Mouse (Mus musculus): Measurements from ENCODE around the gene Rpl27. TPM values are rescaled to one million over a fixed set of nuclear protein-coding genes. Genes with fewer than 3 reads are reported as not detected.
"Not testable (repeated sequence)": the region's sequence is repeated elsewhere in the genome, so short reads cannot be mapped to it uniquely, and the experiment has no call there.

Rpl27 gene
- polyA plus RNA-seq, 1 experiment from 2014 or later = 251 TPM

DNA sequence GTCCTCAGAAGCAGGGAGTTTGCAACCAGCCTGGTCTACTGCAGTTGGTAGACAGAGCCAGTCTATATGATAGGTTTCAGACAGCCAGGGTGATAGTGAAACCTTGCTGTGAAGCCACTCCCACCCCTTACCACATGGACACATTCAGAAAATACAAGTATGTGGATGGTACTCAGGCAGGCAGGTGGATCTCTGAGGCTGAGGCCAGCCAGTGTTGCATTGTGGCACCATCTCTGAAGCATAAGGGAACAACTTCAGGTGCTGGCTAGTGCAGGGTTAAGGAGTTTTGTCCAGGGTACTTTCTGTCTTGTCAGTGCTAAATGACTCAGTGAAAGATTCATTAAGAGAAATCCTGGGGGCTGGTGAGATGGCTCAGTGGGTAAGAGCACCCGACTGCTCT, 4.2 kb downstream of the Rpl27 start:
- no peak for TF ChIP-seq EP300 (IDR thresholded peaks at IDR 0.05)
- no peak for TF ChIP-seq CTCF (IDR thresholded peaks at IDR 0.05)

DNA sequence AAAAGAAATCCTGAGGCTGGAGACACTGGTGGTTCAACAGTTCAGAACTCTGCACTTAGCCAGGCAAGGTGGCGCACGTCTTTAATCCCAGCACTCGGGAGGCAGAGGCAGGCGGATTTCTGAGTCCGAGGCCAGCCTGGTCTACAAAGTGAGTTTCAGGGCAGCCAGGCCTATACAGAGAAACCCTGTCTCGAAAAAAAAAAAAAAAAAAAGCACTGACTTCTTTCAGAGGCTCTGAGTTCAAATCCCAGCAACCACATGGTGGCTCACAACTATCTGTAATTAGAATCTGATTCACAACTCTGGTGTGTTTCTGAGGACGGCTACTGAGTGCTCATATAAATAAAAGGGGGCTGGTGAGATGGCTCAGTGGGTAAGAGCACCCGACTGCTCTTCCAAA, 4.8 kb downstream of the Rpl27 start:
- not testable (repeated sequence) for H3K27me3 ChIP-seq (replicated peaks; ENCODE audit: insufficient read depth, low read length); H3K4me3 ChIP-seq (ENCODE audit: low read depth, low read length); H3K9ac ChIP-seq (replicated peaks; ENCODE audit: low read depth); H3K4me1 ChIP-seq (ENCODE audit: insufficient read depth, low read depth, low read length); H3K9me3 ChIP-seq (ENCODE audit: low read length); H3K27ac ChIP-seq (ENCODE audit: low read length); ATAC-seq; H3K4me2 ChIP-seq (replicated peaks; ENCODE audit: low read depth, low read length); DNase-seq (ENCODE audit: low spot score)
- WGBS = 89% methylated on average over 8 of the region's 8 CpGs
- H3K36me3 ChIP-seq (ENCODE audit: insufficient read depth, low read length) = peaks cover 14% of the 10 kb centered on the region; the same call in 1 of the 2 replicates

More for the DNA sequence above, 4.2 kb downstream of the Rpl27 start:
- 89% methylated on average over 1 of the region's 1 CpGs for WGBS
- peaks cover 9% of the 10 kb centered on the region; the same call in 1 of the 2 replicates for H3K4me1 ChIP-seq (ENCODE audit: insufficient read depth, low read depth, low read length)
- H3K4me3 ChIP-seq (ENCODE audit: low read depth, low read length) = no peak overlapping the region
- ATAC-seq (no peak), DNase-seq (ENCODE audit: low spot score) (no peak)
- no peaks in the 10 kb centered on the region for H3K27me3 ChIP-seq (replicated peaks; ENCODE audit: insufficient read depth, low read length)
- H3K36me3 ChIP-seq (ENCODE audit: insufficient read depth, low read length) = peaks cover 14% of the 10 kb centered on the region; the same call in 1 of the 2 replicates
- no peak overlapping the region for H3K9ac ChIP-seq (replicated peaks; ENCODE audit: low read depth)
- no peaks in the 10 kb centered on the region for H3K9me3 ChIP-seq (ENCODE audit: low read length)
- H3K4me2 ChIP-seq (replicated peaks; ENCODE audit: low read depth, low read length) = no peak overlapping the region
- no peak overlapping the region for H3K27ac ChIP-seq (ENCODE audit: low read length)

DNA sequence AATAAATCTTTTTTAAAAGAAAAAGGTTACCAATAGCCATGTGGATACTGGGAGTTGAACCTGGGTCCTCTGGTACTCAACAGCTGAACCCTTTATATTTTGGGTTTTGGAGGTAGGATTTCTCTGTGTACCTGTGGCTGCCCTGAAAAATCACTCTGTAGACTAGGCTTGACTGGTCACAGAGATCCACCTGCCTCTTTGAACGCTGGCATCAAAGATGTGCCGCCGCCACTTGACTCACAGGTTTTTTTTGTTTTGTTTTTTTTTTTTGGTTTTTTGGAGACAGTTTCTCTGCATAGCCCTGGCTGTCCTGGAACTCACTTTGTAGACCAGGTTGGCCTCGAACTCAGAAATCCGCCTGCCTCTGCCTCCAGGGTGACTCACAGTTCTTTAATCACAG, 5.7 kb downstream of the Rpl27 start:
- Histone ChIP-seq H3K27me3 (replicated peaks; ENCODE audit: insufficient read depth, low read length) (no peaks in the 10 kb centered on the region), H3K4me1 (ENCODE audit: insufficient read depth, low read depth, low read length) (peaks cover 9% of the 10 kb centered on the region; the same call in 1 of the 2 replicates), H3K36me3 (ENCODE audit: insufficient read depth, low read length) (peaks cover 14% of the 10 kb centered on the region; the same call in 1 of the 2 replicates), H3K4me3 (ENCODE audit: low read depth, low read length) (peak overlapping the region; percentile 52; the same call in 1 of the 2 replicates), H3K27ac (ENCODE audit: low read length) (peak overlapping the region; percentile 91; the same call in 1 of the 2 replicates), H3K9ac (replicated peaks; ENCODE audit: low read depth) (no peak overlapping the region), H3K4me2 (replicated peaks; ENCODE audit: low read depth, low read length) (no peak overlapping the region), H3K9me3 (ENCODE audit: low read length) (no peaks in the 10 kb centered on the region)
- no peak for TF ChIP-seq CTCF (IDR thresholded peaks at IDR 0.05)
- no peak for TF ChIP-seq EP300 (IDR thresholded peaks at IDR 0.05)
- no peak for DNase-seq (ENCODE audit: low spot score)
- ATAC-seq = no peak
- WGBS = 84% methylated on average over 5 of the region's 5 CpGs

DNA sequence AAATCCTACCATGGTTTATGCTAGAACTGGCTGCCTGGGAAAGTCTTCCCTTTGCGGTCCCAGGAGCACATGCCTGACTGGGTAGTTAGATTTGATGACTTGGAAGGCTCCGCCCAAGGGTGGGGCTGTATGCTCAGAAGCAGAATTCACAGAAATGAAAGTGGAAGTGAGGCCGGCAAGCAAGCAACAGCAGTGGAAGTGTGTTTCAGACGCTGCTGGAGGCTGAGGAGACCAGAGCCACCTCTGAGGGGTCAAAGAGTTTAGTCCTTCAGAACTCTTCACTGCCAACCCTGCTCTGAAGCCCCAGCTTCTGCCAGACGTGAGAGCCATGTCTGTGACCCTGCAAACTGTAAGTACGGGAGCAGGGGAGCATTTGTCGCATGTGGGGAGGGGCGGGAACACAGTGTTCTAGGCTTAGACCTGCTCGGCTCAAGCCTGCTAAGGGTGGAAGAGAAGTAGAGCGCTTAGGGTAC, 6.2 kb downstream of the Rpl27 start, which contains the start of gene Ifi35:
Ifi35 (plus strand) TSS at position 134 of the 473 bp plus-strand sequence.
- peak; percentile 40; the same call in 1 of the 2 replicates for TF ChIP-seq EP300 (IDR thresholded peaks at IDR 0.05)
- TF ChIP-seq CTCF (IDR thresholded peaks at IDR 0.05) = 0 out of 2 replicates have a peak, but pooled peaks have one; percentile 6
- Histone ChIP-seq H3K4me1 (ENCODE audit: insufficient read depth, low read depth, low read length) (peaks cover 9% of the 10 kb centered on the region; the same call in 1 of the 2 replicates), H3K36me3 (ENCODE audit: insufficient read depth, low read length) (peaks cover 14% of the 10 kb centered on the region; the same call in 1 of the 2 replicates), H3K4me2 (replicated peaks; ENCODE audit: low read depth, low read length) (peak within 1 kb of the TSS; percentile 50), H3K4me3 (ENCODE audit: low read depth, low read length) (peak within 1 kb of the TSS; percentile 52), H3K9me3 (ENCODE audit: low read length) (no peaks in the 10 kb centered on the region), H3K27ac (ENCODE audit: low read length) (peak within 1 kb of the TSS; percentile 91), H3K9ac (replicated peaks; ENCODE audit: low read depth) (peak within 1 kb of the TSS; percentile 46), H3K27me3 (replicated peaks; ENCODE audit: insufficient read depth, low read length) (no peaks in the 10 kb centered on the region)
- DNase-seq (ENCODE audit: low spot score) = peak; percentile 97
- peak; percentile 93 for ATAC-seq
- 8% methylated on average over 10 of the region's 10 CpGs for WGBS

DNA sequence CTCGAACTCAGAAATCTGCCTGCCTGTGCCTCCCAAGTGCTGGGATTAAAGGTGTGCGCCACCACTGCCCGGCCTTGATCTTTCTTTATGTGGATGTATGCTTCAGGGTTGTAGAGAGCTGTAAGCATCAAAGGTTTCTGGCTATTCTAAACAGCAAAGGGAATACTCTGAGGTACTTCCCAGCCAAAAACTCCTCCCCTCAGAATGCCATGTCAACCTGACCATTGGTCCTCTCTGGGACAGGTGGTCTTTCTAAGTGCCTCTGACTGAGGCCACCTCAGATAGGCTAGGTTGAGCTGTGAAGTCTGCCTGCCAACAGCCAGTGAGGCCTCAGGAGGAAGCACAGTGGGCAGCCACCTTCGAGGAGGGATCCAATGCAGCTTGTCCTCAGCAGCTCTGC, 6.8 kb downstream of the Rpl27 start:
- Histone ChIP-seq H3K9ac (replicated peaks; ENCODE audit: low read depth) (peak overlapping the region; percentile 46), H3K4me1 (ENCODE audit: insufficient read depth, low read depth, low read length) (peaks cover 9% of the 10 kb centered on the region; the same call in 1 of the 2 replicates), H3K36me3 (ENCODE audit: insufficient read depth, low read length) (peaks cover 8% of the 10 kb centered on the region; the same call in 1 of the 2 replicates), H3K4me3 (ENCODE audit: low read depth, low read length) (peak overlapping the region; percentile 52), H3K27me3 (replicated peaks; ENCODE audit: insufficient read depth, low read length) (no peaks in the 10 kb centered on the region), H3K27ac (ENCODE audit: low read length) (peak overlapping the region; percentile 91), H3K9me3 (ENCODE audit: low read length) (no peaks in the 10 kb centered on the region), H3K4me2 (replicated peaks; ENCODE audit: low read depth, low read length) (peak overlapping the region; percentile 50)
- peak; percentile 40 for DNase-seq (ENCODE audit: low spot score)
- peak; percentile 46 for ATAC-seq
- WGBS = 66% methylated on average over 4 of the region's 4 CpGs
- TF ChIP-seq CTCF (IDR thresholded peaks at IDR 0.05) (no peak), EP300 (IDR thresholded peaks at IDR 0.05) (no peak)

DNA sequence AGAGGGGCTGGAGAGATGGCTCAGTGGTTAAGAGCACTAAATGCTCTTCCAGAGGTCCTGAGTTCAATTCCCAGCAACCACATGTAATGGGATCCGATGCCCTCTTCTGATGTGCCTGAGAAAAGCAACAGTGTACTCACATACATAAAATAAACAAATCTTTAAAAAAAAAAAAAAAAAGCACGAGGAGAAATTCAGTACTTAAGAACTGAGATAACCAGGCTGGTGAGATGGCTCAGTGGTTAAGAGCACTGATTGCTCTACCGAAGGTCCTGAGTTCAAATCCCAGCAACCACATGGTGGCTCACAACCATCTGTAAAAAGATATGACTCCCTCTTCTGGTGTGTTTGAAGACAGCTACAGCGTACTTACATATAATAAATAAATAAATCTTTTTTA, 7.5 kb downstream of the Rpl27 start:
- 70% methylated on average over 4 of the region's 4 CpGs for WGBS
- not testable (repeated sequence) for H3K9ac ChIP-seq (replicated peaks; ENCODE audit: low read depth); DNase-seq (ENCODE audit: low spot score); H3K27me3 ChIP-seq (replicated peaks; ENCODE audit: insufficient read depth, low read length); H3K36me3 ChIP-seq (ENCODE audit: insufficient read depth, low read length); H3K4me3 ChIP-seq (ENCODE audit: low read depth, low read length); H3K4me1 ChIP-seq (ENCODE audit: insufficient read depth, low read depth, low read length); ATAC-seq; H3K9me3 ChIP-seq (ENCODE audit: low read length)
- peak overlapping the region; percentile 50; the same call in 1 of the 2 replicates for H3K4me2 ChIP-seq (replicated peaks; ENCODE audit: low read depth, low read length)
- 0 out of 2 replicates have a peak overlapping the region, but pooled peaks have one; percentile 91 for H3K27ac ChIP-seq (ENCODE audit: low read length)

All from lung, postnatal 0 days (tissue).